Comparison of ENCODE assay signal across 9 mouse cellular contexts in the genomic region with DNA sequence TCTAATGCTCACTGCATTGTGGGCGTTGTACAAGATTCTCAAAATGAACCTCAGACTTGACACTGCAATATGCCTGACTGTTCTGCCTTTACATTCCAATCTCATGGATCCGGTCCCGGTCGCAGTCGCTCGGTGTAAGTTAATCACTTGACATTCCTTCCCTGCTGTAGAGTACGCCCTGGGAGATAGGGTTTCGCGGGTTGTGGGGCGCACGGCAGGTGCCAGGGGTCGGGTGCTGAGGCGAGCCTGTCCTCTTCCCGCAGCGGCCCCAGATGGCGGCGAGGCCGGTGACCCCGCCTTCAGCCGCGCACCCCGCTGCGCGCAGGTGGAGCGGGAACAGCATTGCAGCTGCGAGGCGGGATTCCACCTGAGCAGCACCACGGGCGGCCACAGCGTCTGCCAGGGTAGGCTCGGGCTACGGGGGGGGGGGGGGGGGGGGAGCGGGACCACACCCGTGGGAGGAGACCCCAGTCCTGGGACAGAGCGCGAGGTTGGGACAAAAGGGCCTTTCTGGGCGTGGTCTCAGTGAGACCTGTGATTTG. TPM values are rescaled to one million over a fixed set of nuclear protein-coding genes. Genes with fewer than 3 reads are reported as not detected.
A peak's percentile ranks its signal among the peaks of the same experiment; 100 is the strongest.
DNase-seq lines count a peak whose midpoint lies in the region; ATAC-seq lines count a peak whose summit lies in the region.
"Had no signal": no experiment of that assay in that cellular context is flagged by ENCODE, and none has a peak within 500 bp of the region (broad histone marks: within the 10 kb centered on the region; RNA-seq: fewer than 3 reads in every experiment).

No protein-coding gene starts in this region.

- H3K9ac ChIP-seq in hindbrain, embryonic 12.5 days: peak overlapping the region; percentile 54
- peak overlapping the region; percentile 25; the same call in 1 of the 2 replicates for H3K9ac ChIP-seq in midbrain, embryonic 11.5 days (ENCODE audit: low read length)

- no peak for ATAC-seq in hindbrain, embryonic 12.5 days (ENCODE audit: low FRiP score)
- 0 out of 2 replicates have a peak, but pooled peaks have one; percentile 30 for ATAC-seq in midbrain, embryonic 11.5 days (ENCODE audit: low FRiP score)
- ATAC-seq: Patski had no signal

- H3K4me1 ChIP-seq in hindbrain, embryonic 12.5 days: peaks cover 8% of the 10 kb centered on the region
- H3K4me1 ChIP-seq in midbrain, embryonic 11.5 days (ENCODE audit: control insufficient read depth, insufficient read depth, low read length): no peaks in the 10 kb centered on the region

- H3K27me3 ChIP-seq in hindbrain, embryonic 12.5 days: no peaks in the 10 kb centered on the region
- no peaks in the 10 kb centered on the region for H3K27me3 ChIP-seq in midbrain, embryonic 11.5 days (ENCODE audit: control insufficient read depth, insufficient read depth, low read length)
- H3K27me3 ChIP-seq: Patski had no signal

- peak; percentile 8 for DNase-seq in kidney, adult 18-20 months
- DNase-seq in kidney, postnatal 25 days: no peak
- DNase-seq in cerebellum, adult 9-10 months: peak; percentile 55
- peak; percentile 85 for DNase-seq in midbrain, embryonic 11.5 days (ENCODE audit: low spot score, missing footprints)
- DNase-seq in right cerebral cortex, postnatal 14 days: no peak
- no peak for DNase-seq in right cerebral cortex, postnatal 4 days
- no peak for DNase-seq in ovary, postnatal 10 days (ENCODE audit: low spot score)

- 4% methylated on average over 36 of the region's 37 CpGs for WGBS in hindbrain, embryonic 12.5 days
- WGBS in midbrain, embryonic 11.5 days: 3% methylated on average over 35 of the region's 37 CpGs

- no peaks in the 10 kb centered on the region for H3K36me3 ChIP-seq in hindbrain, embryonic 12.5 days
- H3K36me3 ChIP-seq in midbrain, embryonic 11.5 days (ENCODE audit: control insufficient read depth, insufficient read depth, low read length): no peaks in the 10 kb centered on the region

- H3K4me2 ChIP-seq in hindbrain, embryonic 12.5 days (replicated peaks): peak overlapping the region; percentile 77
- H3K4me2 ChIP-seq in midbrain, embryonic 11.5 days: peak overlapping the region; percentile 67

- no peak overlapping the region for H3K27ac ChIP-seq in hindbrain, embryonic 12.5 days
- no peak overlapping the region for H3K27ac ChIP-seq in midbrain, embryonic 11.5 days (ENCODE audit: low read depth, low read length)

- H3K9me3 ChIP-seq in hindbrain, embryonic 12.5 days (replicated peaks): peaks cover 9% of the 10 kb centered on the region; the same call in 1 of the 2 replicates
- 0 out of 2 replicates have a peak, but pooled peaks cover 2% of the 10 kb centered on the region for H3K9me3 ChIP-seq in midbrain, embryonic 11.5 days (ENCODE audit: control insufficient read depth, low read length)

- H3K4me3 ChIP-seq in hindbrain, embryonic 12.5 days: peak overlapping the region; percentile 42
- H3K4me3 ChIP-seq in midbrain, embryonic 11.5 days (ENCODE audit: low read depth, low read length): peak overlapping the region; percentile 31

RNA-seq across cellular contexts. Expression of gene Fbln7, which starts 29.5 kb away (rescaled TPM):
- 2.8 and 3.8 TPM in 2 replicates for polyA plus RNA-seq in hindbrain, embryonic 12.5 days (2016; fragmentation: Nextera tagmentation; extraction: Ambion mirVana)
- 2.2 and 2.4 TPM in 2 replicates for polyA plus RNA-seq in midbrain, embryonic 11.5 days (2014; fragmentation: Nextera tagmentation; extraction: Ambion mirVana)

RNA-seq across cellular contexts. Expression of gene Zc3h8, which starts 51.6 kb away (rescaled TPM):
- polyA plus RNA-seq in hindbrain, embryonic 12.5 days (2016; fragmentation: Nextera tagmentation; extraction: Ambion mirVana): 8.8 and 9.0 TPM in 2 replicates
- polyA plus RNA-seq in midbrain, embryonic 11.5 days (2014; fragmentation: Nextera tagmentation; extraction: Ambion mirVana): 8.3 and 8.5 TPM in 2 replicates

Comparison
In these comparisons a context has a peak if more than half of its experiments do, and no peak if none do; other contexts are left out.
1. DNase-seq: peak in kidney, adult 18-20 months (single experiment), cerebellum, adult 9-10 months (single experiment) and midbrain, embryonic 11.5 days (single experiment); none in kidney, postnatal 25 days (0 of 2), right cerebral cortex, postnatal 14 days (single experiment), right cerebral cortex, postnatal 4 days (single experiment) and ovary, postnatal 10 days (single experiment).